In genomic region chr6:49026496-49026895, GRCm38 (mm10) we compare ENCODE assay signal across 27 mouse cellular contexts. TPM values are rescaled to one million over a fixed set of nuclear protein-coding genes. Genes with fewer than 3 reads are reported as not detected.
"Had no signal": no experiment of that assay in that cellular context is flagged by ENCODE, and none has a peak within 500 bp of the region (broad histone marks: within the 10 kb centered on the region; RNA-seq: fewer than 3 reads in every experiment).

No protein-coding gene starts in this region.

- H3K4me1 ChIP-seq: intestine, embryonic 15.5 days; liver, embryonic 13.5 days; neural tube, embryonic 12.5 days; stomach, embryonic 15.5 days had no signal

- H3K27me3 ChIP-seq: intestine, embryonic 15.5 days; kidney, embryonic 15.5 days; limb, embryonic 15.5 days; midbrain, embryonic 12.5 days; neural tube, embryonic 12.5 days; stomach, embryonic 15.5 days had no signal

- H3K9me3 ChIP-seq: intestine, embryonic 15.5 days; kidney, embryonic 15.5 days; limb, embryonic 15.5 days; liver, embryonic 13.5 days; megakaryocyte, embryonic 14.5 days; midbrain, embryonic 12.5 days; neural tube, embryonic 12.5 days; stomach, embryonic 15.5 days had no signal

- H3K9ac ChIP-seq: intestine, embryonic 15.5 days; kidney, embryonic 15.5 days; limb, embryonic 15.5 days; liver, embryonic 13.5 days; midbrain, embryonic 12.5 days; neural tube, embryonic 12.5 days; stomach, embryonic 15.5 days had no signal

- H3K36me3 ChIP-seq: intestine, embryonic 15.5 days; kidney, embryonic 15.5 days; limb, embryonic 15.5 days; liver, embryonic 13.5 days; midbrain, embryonic 12.5 days; neural tube, embryonic 12.5 days; stomach, embryonic 15.5 days had no signal

- H3K4me2 ChIP-seq: intestine, embryonic 15.5 days; kidney, embryonic 15.5 days; limb, embryonic 15.5 days; liver, embryonic 13.5 days; midbrain, embryonic 12.5 days; neural tube, embryonic 12.5 days; stomach, embryonic 15.5 days had no signal

- H3K4me3 ChIP-seq: intestine, embryonic 15.5 days; kidney, embryonic 15.5 days; limb, embryonic 15.5 days; liver, embryonic 13.5 days; megakaryocyte, embryonic 14.5 days; midbrain, embryonic 12.5 days; myocyte; neural tube, embryonic 12.5 days; stomach, embryonic 15.5 days had no signal

- H3K27ac ChIP-seq: intestine, embryonic 15.5 days; kidney, embryonic 15.5 days; limb, embryonic 15.5 days; liver, embryonic 13.5 days; midbrain, embryonic 12.5 days; neural tube, embryonic 12.5 days; stomach, embryonic 15.5 days had no signal

- DNase-seq: kidney, adult 18-20 months; kidney, postnatal 14 days; layer of hippocampus, postnatal 36 days; liver, embryonic 13.5 days; lung, adult 18-20 months; retina, postnatal 1 day; right cerebral cortex, postnatal 4 days; thymus, adult 2 months; thymus, postnatal 36 days had no signal

- ATAC-seq: intestine, embryonic 15.5 days had no signal

RNA-seq across cellular contexts. Expression of gene Gpnmb, which starts 9.8 kb away (rescaled TPM):
- total RNA-seq: neutrophil, adult 5-6 weeks had no signal

RNA-seq across cellular contexts. Expression of gene Svs1, which starts 39.8 kb away (rescaled TPM):
- total RNA-seq: layer of hippocampus, adult 8-10 months; layer of hippocampus, postnatal 36 days; left cerebral cortex, adult 8-10 months; left cerebral cortex, postnatal 25 days; midbrain, postnatal 0 days; neutrophil, adult 5-6 weeks had no signal
- polyA plus RNA-seq: intestine, embryonic 15.5 days; kidney, embryonic 15.5 days; large intestine, adult 2 months; limb, embryonic 11.5 days; limb, embryonic 15.5 days; liver, embryonic 13.5 days; lung, embryonic 16.5 days; midbrain, embryonic 12.5 days; midbrain, postnatal 0 days; myocyte; neural tube, embryonic 12.5 days; spleen, adult 2 months; stomach, embryonic 15.5 days; testis, adult 2 months had no signal

RNA-seq across cellular contexts. Expression of gene Doxl2, which starts 51.7 kb away (rescaled TPM):
- total RNA-seq: layer of hippocampus, adult 8-10 months; layer of hippocampus, postnatal 36 days; left cerebral cortex, adult 8-10 months; left cerebral cortex, postnatal 25 days; midbrain, postnatal 0 days; neutrophil, adult 5-6 weeks had no signal
- polyA plus RNA-seq: intestine, embryonic 15.5 days; kidney, embryonic 15.5 days; large intestine, adult 2 months; limb, embryonic 11.5 days; limb, embryonic 15.5 days; liver, embryonic 13.5 days; lung, embryonic 16.5 days; midbrain, embryonic 12.5 days; midbrain, postnatal 0 days; myocyte; neural tube, embryonic 12.5 days; stomach, embryonic 15.5 days; testis, adult 2 months had no signal
